Mouse (Mus musculus) layer of hippocampus, adult 18-20 months (tissue): Measurements from ENCODE around the gene F830045P16Rik. TPM values are rescaled to one million over a fixed set of nuclear protein-coding genes. Genes with fewer than 3 reads are reported as not detected.

Experiments used
- DNase-seq, 2 experiments: peaks; one replicate each; pipeline ENCODE4 v3.0.0; 2022; ENCODE audit warnings: low spot score in 2 of 2
- long read RNA-seq: library from polyadenylated mRNA; stranded (forward); transcript quantifications from one replicate; pipeline ENCODE4 v2.0.0, GENCODE M21; 2021
- total RNA-seq, 2 experiments: library from RNA; stranded (reverse); gene quantifications; 2 replicates each; pipeline ENCODE4 v1.2.3; 2021

The F830045P16Rik gene
- total RNA-seq, result under 1 TPM; 0.22 to 0.43 TPM
- long read RNA-seq, result 0 reads

DNA sequence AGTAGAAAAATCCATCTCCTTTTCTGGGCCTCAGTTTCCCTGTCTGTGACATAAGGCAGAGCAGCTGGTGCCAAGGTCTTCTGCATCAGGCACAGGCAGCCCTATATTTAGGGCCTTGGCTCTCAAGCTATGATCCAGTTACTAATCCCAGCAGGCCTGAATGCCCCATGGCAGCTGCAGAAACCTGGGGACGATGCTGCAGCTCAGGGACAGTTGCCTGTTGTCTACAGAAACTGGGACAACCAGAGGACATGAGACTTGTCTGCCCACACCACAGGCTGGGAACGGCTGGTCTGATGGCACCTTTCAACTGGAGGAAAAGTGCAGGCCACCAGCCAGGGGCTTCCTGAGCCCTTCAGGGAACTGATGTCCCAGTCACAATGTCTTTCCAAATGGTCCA, at the start of gene F830045P16Rik:
Gene F830045P16Rik, minus strand, starts transcription at position 226 of the 400 bp plus-strand sequence.
- DNase-seq, result no peak

DNA sequence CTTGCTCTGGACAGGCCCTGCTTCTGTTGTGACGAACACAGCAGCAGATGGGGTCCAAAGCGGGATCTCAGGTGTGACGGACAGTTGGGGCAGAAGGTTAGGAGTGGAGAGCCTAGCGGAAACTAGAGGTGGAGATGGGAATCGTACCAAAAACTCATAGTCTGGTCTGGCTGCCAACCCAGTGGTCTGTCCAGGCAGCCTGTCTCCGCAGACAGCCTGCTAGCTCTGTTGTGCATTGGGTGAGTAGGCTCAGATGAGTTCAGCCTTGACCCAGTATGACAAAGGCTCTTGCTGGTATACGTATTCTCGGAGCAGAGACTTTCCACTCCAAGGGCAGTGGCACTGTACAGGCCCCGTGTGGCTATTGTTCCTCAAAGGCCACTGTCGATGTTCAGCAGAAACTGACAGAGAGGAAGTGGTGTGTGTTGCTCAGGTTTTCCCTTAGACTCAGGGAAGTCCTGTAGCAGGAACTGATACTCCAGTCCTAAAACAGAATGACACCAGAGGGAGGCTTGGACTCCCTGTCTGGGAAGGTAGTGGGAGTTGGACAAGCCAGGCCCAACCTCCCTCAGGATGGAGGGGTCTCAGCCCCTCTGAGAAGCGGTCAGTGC, 49.6 kb upstream of the F830045P16Rik start:
- DNase-seq, result no peak

DNA sequence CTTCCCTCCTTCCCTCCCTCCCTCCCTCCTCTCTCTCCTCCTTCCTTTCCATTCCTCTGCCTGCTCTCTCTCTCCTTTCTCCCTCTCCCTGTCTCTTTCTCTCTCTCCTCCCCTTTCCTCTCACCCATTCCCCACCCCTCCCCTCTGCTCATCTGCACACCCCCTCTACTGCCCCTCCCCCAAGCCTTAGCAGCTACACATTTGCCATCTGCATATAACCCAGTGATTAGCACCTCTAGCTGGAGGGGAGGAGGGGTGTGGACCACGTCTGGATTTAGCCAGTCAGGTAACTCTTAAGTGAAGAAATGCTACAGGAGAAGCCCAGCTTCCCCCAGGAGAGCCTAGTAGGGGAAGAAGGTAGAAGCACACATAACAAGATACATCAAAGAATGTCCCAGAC, 48.5 kb upstream of the F830045P16Rik start:
- no peak for DNase-seq

DNA sequence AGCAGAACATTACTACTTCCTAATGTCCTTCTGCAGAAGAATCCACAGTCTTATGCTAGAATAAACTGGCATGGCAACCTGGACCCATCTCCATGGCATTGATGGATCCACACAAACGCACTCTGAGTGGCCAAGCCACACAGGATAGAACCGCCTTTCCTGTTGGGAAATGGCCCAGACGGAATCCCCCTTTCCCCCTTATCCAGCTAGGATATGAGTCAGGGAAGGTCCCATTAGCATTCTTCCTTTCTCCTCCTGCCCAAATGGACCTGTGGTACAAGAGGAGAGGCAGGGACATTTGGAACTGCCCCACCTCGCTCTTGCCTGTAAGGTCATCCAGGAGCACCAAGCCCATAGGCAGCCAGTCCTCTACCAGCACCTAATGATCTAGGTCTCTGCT, 45.9 kb upstream of the F830045P16Rik start:
- no peak for DNase-seq

DNA sequence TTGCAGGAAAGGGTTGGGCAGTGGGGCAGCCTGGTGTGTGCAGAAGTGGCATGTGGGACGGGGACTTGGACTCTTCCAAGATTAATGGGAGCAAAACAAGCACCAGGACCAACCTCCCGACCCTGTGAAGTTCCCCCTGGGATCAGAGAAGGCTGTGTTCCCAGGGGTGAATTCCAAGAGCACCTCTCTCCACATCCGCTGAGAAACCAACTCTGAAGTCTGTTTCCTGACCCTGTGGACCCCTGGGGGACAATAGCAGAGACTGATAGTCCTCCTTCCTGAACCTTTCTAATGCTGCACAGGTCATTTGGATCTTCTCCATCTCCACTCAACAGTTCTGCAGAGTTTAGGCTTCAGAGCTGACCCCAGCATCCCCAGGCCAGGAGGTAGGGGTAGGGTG, 45.4 kb upstream of the F830045P16Rik start:
- no peak for DNase-seq

DNA sequence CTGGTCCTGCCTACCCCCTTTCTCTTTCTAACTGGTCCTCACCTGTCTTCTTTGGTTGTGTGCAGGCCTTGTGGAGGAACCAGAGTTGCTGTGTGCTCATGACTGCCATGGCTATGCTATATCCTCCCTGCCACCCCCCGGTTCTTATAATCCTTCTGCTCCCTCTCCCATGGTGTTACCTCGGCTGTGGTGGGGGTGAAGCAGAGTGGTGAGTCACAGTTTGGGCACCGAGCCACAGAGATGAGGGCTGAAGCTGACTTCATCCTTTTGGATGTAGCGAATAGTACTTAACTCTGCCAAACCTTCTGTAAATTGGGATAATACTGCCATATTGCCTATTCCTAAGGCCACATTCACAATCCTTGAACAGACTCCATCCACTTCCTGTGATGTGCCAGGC, 44.3 kb upstream of the F830045P16Rik start:
- peak; percentile 79 to 84 for DNase-seq

DNA sequence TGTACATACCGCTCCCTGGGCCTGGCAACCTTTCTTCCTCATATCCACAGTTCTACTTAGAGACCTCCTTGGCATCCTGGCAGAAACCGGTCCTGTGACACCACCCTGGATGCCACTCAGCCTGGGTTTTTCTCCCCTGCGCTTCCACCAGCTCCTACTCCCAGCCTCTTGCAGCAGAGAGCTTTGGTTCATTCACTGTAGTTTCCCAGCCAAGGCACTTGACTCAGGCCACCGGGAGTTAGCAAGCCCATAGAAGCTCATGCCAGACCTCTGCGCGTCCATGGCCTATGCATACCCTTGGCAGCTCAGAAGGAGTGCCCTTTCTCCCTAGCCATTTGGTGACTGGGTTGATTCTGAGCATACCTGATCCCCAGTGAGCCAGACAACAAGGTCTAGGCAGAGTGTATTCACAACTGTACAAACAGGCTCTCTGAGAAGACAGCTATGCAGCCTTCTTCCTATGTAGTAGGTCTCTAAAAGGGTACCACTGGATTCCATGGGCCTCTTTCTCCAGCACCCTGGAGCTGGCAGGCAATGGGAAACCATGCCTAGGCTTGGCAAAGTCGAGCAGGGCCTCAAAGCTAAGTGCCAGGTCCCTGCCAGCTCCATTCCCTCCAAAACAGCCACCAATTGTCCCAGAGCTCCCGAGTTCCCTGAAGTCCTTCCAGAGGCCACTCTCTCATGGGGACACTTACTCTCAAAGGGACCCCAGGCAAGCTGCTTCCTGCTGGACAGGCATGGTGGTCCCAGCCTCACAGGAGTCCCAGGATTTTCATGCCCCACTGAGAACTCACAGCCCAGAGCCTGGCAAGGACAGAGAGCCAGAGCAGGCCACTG, 40.4 kb upstream of the F830045P16Rik start:
- DNase-seq, result peak in 1 of 2 experiments; percentile 53

DNA sequence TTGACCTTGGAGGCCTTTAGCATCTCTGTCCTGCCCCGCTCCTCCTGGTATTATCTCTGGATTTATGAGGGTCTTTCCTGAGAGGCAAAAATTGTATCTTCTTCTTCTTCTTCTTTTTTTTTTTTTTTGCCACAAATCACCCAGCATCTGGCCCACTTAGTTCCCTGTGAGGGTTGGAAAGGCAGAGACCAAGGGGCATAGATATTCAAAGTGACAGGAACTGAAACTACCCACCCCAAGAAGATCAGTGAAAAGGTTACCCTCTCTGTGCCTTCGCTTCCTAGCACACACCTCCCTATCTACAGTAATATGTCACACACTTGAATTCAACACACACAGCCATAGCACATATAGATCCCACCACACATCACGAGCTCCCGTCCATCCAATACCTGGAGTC, 38.7 kb upstream of the F830045P16Rik start:
- DNase-seq, result no peak

DNA sequence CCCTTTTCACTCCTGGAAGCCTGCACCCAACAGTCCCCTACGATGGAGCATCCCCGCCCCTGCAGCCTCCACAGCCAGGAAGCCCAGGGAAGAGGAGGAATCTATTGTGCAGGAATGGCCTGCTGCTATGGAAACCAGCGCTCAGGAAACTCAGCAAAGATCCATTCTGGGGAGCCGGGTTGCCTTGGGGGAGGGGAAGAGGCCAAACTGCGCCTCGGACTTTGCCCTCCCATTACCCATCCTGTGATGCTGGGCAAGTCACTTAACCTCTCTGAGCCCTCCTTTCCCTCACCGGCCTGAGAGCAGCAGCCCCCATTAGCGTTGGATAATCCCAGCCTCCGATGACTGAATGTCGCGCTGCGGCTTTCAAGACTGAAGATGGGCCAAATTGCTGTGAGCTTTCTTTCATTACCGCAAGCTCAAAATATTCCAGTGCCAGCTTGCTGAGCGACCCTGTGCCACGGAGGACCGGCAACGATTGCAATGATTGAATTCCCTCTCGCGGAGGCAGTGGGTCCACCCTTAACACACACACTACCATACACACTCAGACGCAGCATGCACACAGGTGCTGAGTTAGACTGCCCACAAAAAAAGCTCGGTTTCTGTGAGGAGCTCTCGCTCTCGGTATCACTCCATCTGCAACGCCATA, 38.1 kb upstream of the F830045P16Rik start:
- DNase-seq, result peak; percentile 82 to 87

DNA sequence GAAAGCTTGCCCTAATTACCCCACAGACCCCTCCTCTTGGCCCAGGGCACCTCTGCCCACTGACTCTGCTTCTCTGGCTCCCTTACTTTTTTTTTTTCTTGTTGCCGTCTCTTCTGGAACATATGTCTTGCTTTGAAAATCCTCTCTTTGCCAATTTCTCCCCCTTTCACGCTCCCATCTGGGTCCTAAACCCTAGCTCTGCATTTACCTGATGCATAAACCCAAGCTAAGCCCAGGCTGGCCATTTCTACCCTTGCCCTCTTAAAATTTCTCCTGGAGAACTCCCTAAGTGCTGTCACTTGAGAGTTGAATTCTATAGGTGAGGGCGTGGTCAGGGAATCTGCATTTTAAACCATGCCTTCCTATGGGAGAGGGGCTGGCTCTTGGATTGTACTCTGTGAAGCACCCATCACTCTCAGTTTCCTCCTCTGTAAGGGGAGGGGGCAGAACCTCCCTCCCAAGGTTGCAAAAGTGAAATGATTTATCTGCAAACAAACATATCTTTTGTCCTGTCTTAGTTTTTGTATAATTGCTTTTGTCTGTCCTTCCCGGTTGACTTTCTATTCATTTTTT, 37.4 kb upstream of the F830045P16Rik start:
- DNase-seq, result no peak

DNA sequence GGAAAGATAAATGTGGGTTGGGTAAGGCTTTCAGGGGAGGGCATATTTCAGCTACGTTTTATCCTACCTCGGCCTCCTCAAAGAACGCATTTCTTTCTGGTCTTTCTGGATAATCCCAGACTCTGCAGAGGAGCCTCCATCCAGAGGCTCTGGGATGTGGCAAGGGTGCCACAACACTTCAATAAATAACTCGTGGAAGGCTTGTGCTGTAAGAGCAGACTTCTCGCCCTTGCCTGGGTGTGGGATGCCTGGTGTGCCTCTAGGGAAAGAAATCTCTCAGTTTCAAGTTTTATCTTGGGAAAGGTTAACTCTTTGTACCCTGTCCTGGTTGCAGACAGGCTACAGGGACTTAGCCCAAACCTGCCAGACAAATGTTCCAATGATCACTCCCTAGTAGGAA, 33.2 kb upstream of the F830045P16Rik start:
- DNase-seq, result no peak

DNA sequence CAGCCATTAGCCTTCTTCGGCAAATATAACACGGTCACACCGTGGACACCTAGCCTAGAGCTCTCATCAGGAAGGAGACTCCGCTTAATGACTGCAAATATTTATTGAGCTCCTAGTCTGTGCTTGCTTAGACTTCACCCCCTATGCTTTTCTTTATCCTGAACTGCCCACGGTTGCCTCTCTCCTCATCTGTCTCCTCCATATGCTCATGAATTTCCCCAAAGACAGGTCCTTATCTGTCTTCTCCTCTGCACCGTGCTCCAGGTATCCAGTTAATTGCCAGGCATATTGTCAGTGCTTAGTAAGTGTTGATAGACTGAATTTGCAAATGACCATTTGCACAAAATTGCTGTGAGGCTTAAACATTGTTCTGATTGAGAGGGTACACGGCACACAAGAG, 32.7 kb upstream of the F830045P16Rik start:
- no peak for DNase-seq

DNA sequence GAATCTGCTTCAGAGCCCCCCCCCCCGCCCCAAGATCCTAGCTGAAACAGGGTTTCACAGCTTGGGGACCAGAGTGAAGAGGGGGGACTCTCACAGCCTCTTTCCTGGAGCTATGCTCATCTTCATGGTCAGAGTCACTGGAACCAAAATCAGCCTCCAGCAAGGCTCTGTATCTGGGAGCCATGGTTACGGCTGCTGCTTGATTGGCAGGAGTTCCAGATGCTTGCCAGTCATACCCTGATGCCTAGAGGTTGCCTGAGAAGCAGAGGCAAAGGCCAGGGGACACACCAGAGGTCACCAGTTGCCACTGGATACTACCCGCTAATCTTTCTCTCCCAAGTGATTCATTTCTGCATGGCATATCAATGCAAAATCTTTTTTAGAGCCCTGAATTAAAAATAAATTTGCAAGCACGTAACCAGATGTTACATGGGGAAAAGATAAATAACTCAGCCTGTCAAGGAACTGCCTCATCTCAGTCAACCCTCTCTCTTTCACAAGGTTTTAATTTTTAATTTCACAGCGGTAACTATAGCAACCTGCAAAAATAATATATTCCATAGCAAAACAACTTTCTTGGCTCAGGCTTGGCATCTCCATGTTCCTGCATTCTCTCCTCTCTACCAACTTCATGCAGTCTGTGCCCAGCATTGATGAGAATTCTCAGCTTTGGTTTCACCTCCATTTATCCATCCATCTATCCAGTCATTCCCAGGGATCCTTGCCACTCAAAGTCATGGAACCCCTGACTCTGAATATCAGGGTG, 27.7 kb upstream of the F830045P16Rik start:
- peak in 1 of 2 experiments; percentile 55 for DNase-seq

DNA sequence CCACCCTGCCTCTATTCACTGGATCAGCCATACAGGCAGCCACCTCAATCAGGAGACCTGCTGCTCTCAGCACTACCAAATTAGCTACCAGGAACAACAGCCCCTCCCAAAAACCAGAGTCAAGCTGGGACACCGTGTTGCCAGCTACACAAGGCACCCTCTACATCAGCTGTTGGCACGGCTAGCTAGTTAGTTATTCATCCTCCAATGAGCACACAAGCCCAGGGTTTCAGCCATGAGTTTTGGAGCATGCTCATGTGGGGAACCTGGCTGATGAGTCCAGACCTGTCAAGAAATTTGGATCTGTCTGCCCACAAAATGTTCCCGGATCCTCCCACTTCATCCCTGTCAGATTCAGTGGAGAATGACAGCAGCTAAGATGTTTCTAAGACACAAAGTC, 25.4 kb upstream of the F830045P16Rik start:
- peak in 1 of 2 experiments; percentile 74 for DNase-seq

DNA sequence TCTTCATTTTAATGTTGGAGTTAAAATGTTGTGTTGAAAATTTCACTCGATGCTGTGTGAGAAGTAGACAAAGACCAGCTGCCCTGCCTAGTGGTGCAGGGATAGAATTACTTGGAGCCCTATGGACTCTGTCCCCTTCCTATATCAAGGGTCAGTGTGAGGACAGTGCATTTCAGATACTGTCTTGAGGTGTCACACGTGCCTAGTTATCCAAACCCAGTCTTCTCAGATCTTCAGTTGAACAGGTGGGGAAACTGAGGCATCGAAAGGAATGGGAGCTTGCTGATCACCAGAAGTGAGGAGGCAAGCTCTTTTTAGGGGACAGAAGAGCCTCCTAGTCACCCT, 22.4 kb upstream of the F830045P16Rik start:
- DNase-seq, result no peak

DNA sequence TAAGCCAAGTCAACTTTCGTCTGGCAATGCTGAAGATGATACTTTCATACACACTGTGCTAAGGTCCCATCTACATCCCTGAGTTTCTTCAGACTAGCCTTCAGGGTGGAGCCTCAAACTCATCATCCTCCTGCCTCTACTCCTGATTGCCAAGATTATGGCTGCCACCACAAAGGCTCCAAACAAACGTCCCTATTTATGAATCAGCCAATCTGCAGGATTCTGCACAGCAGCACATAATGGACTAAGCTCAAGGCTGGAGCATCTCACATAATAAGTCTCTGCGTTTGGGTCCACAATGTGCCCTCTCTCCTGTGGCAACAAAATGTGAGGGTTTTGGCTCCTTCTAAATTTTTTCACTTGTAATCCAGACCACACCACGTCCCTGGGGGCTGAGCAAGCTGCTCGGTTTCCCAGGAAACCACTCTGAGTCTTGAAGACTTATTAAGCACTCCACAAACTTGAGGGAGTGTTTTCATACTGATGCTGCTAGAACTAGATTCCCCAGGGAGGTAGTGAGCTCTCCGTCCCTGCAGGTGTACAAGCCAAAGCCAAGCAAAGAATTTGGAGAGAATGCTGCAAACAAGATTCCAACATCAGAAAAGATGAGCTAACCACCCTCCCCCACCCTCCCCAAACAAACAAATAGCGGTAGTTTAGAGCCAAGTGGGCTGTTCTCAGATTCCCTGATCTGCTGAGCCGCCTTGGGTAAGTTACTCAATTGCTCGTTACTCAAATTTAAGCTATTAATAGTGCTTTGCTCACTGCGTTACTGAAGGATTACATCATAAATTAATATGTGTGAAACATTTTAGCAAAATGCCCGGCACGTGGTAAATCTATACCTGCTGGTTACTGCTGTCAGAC, 21.8 kb upstream of the F830045P16Rik start:
- peak in 1 of 2 experiments; percentile 45 for DNase-seq

DNA sequence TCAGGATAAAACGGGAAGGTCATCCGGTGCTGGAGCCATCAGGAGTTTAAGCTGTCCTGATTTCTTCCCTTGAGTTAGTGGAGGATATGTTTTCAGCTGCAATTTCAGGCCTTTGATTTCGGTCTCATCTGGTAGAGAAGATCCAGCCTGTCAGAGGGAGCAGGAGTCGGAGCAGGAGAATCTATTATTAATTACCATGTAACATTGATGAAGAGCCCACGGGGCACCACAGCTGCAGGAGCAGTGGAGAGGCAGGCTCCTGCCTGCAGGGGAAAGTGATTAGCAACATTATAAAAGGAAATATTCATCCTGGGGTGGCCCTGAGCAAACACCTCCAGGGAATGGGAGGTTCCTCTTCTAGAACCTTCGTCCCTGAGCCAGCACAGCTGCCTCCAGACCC, 19.7 kb upstream of the F830045P16Rik start:
- no peak for DNase-seq

DNA sequence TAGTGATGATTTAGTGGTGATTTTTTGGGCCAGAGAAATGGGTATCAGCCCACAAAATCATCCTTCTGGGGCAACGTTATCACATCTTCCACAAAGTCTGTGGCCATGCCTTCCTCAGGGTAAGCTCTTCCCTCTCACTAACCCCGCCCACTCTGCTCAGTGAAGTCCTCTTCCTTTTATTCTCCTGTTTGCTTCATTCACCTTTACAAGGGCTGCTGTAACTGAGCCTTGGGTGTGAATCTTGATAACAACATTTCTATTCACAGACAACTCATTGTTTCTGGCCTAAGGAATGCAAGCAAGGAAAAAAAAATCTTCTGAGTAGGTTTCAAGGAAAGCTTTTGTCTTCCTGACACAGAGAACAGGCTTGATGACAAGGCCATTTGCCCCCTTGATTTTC, 14.4 kb upstream of the F830045P16Rik start:
- DNase-seq, result no peak

DNA sequence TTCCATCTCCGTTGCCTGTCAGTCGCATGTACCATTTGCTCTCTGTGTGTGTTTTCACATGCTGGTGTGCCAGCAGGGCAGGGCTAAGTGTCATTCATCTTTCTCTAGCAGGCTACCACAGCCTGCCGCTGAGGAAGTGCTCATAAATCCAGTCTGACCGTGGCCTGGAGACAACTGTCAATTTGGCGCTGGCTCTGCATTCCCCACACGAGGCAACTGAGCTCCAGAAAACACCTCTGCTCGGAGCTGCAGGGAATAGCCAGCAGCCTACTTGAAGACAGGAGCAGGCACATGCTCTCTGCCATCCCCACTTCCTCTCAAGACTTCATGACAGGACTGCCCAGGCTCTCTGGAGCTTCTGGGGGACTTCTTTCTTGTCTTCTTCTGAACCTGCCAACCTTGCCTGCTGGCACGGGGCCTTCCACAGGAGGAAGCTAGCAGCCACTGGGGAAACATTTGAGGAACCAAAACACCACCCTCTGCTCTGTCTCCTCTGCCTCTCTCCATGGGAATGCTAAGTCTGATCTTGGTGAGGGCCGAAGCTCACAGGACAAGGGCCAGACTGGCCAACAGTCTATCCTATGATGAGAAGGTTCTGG, 13.2 kb upstream of the F830045P16Rik start:
- DNase-seq, result no peak

DNA sequence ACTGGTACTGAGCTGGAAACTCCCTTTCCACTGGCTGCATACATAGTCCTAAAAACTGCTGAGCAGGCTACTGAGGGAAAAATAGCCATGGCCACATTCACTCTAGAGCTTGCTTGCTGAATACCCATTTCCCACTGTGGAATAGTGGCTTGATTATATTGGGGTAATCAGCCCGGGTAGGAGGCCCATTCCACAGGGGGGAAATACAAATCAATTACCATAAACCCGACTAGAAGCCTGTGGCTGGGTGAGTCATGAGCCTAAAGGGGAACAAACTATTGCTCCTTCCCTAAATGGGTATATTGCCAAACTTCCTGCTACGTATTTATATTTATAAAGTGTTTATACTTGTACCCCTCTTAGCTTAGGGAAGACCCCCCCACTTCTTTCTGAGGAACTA, 10.4 kb upstream of the F830045P16Rik start:
- DNase-seq, result no peak
